Mouse (Mus musculus) liver, embryonic 11.5 days (tissue): Measurements from ENCODE around the gene Wwox. TPM values are rescaled to one million over a fixed set of nuclear protein-coding genes. Genes with fewer than 3 reads are reported as not detected.

ENCODE experiments used
- ATAC-seq: fragments of 200-750 bp; cut with Nextera tagmentation; replicated peaks from 2 replicates; pipeline ENCODE4 v1.8.0; 2017; ENCODE audit warnings: moderate number of reproducible peaks, mild to moderate bottlenecking, moderate TSS enrichment, moderate library complexity; ENCODE audit not compliant: low FRiP score
- DNase-seq: peaks from one replicate; pipeline ENCODE4 v3.0.0-alpha.2; 2017; ENCODE audit warnings: low spot score
- H3K27ac ChIP-seq: fragments of 300-500 bp; sonication (generic); 2 replicates; pipeline ENCODE4 v1.5.1; 2014; ENCODE audit warnings: mild to moderate bottlenecking, low read depth, low read length, control low read depth
- H3K27me3 ChIP-seq: fragments of 300-500 bp; sonication (generic); replicated peaks from 2 replicates; pipeline ENCODE4 v1.6.1; 2014; ENCODE audit warnings: low read length, mixed read lengths; ENCODE audit not compliant: control insufficient read depth, insufficient read depth
- H3K36me3 ChIP-seq: fragments of 300-500 bp; sonication (generic); 2 replicates; pipeline ENCODE4 v1.6.1; 2014; ENCODE audit warnings: mild to moderate bottlenecking, low read length, moderate library complexity, mixed read lengths; ENCODE audit not compliant: control insufficient read depth, insufficient read depth
- H3K4me1 ChIP-seq: fragments of 300-500 bp; sonication (generic); replicated peaks from 2 replicates; pipeline ENCODE4 v1.6.1; 2014; ENCODE audit warnings: low read length, mixed read lengths; ENCODE audit not compliant: control insufficient read depth, insufficient read depth
- H3K4me2 ChIP-seq: fragments of 300-500 bp; sonication (generic); 2 replicates; pipeline ENCODE4 v1.6.1; 2014; ENCODE audit warnings: mild to moderate bottlenecking, control low read depth, moderate library complexity
- H3K4me3 ChIP-seq: fragments of 300-500 bp; sonication (generic); 2 replicates; pipeline ENCODE4 v1.5.1; 2014; ENCODE audit warnings: low read depth, low read length, control low read depth
- H3K9ac ChIP-seq: fragments of 300-500 bp; sonication (generic); 2 replicates; pipeline ENCODE4 v1.6.1; 2014; ENCODE audit warnings: low read depth, low read length, control low read depth
- H3K9me3 ChIP-seq: fragments of 300-500 bp; sonication (generic); 2 replicates; pipeline ENCODE4 v1.6.1; 2016; ENCODE audit warnings: low read length, inconsistent platforms, mixed read lengths; ENCODE audit not compliant: control insufficient read depth
- WGBS: fragments of 180-500 bp; shearing (Covaris S2); extraction: QIAGEN DNeasy Blood & Tissue Kit; methylation state at CpG from one replicate; pipeline ENCODE4 v1.1.7; 2014; 5-methylcytosine and 5-hydroxymethylcytosine counted together
- polyA plus RNA-seq: library from polyadenylated mRNA; unstranded; fragments of >200 nt; fragmentation: Nextera tagmentation; extraction: Ambion mirVana; gene quantifications from 2 replicates; pipeline ENCODE4 v1.2.1, GENCODE M21; 2014

Gene Wwox
- polyA plus RNA-seq, 1 experiment from 2014 or later: 7.3 TPM

- Histone ChIP-seq H3K27ac (no peak overlapping the region), H3K4me3 (no peak overlapping the region), H3K9ac (no peak overlapping the region), H3K27me3 (no peaks in the 10 kb centered on the region), H3K4me2 (no peak overlapping the region), H3K9me3 (no peaks in the 10 kb centered on the region), H3K36me3 (no peaks in the 10 kb centered on the region), H3K4me1 (no peaks in the 10 kb centered on the region)
- ATAC-seq (no peak), DNase-seq (no peak)
- WGBS: 73% methylated on average over 15 of the region's 15 CpGs
Observed at GRCm38 (mm10) chr8:115019661-115020060, 580.2 kb downstream of the Wwox start.

GRCm38 (mm10) chr8:115021731-115022130 lies 582.3 kb downstream of the Wwox start:
- H3K4me1 ChIP-seq: no peaks in the 10 kb centered on the region
- no peaks in the 10 kb centered on the region for H3K27me3 ChIP-seq
- H3K4me3 ChIP-seq: no peak overlapping the region
- H3K27ac ChIP-seq: no peak overlapping the region
- ATAC-seq: no peak
- no peak overlapping the region for H3K9ac ChIP-seq
- DNase-seq: no peak
- no peak overlapping the region for H3K4me2 ChIP-seq
- no peaks in the 10 kb centered on the region for H3K9me3 ChIP-seq
- no peaks in the 10 kb centered on the region for H3K36me3 ChIP-seq
- 86% methylated on average over 8 of the region's 8 CpGs for WGBS

GRCm38 (mm10) chr8:115024062-115024461 lies 584.6 kb downstream of the Wwox start:
- no peaks in the 10 kb centered on the region for H3K4me1 ChIP-seq
- 79% methylated on average over 4 of the region's 4 CpGs for WGBS
- H3K9ac ChIP-seq: no peak overlapping the region
- DNase-seq (no peak), ATAC-seq (no peak)
- no peak overlapping the region for H3K4me2 ChIP-seq
- H3K27me3 ChIP-seq: no peaks in the 10 kb centered on the region
- H3K9me3 ChIP-seq: no peaks in the 10 kb centered on the region
- no peak overlapping the region for H3K27ac ChIP-seq
- H3K4me3 ChIP-seq: no peak overlapping the region
- H3K36me3 ChIP-seq: no peaks in the 10 kb centered on the region

- ATAC-seq (no peak), DNase-seq (no peak)
- H3K4me2 ChIP-seq: no peak overlapping the region
- no peaks in the 10 kb centered on the region for H3K9me3 ChIP-seq
- 83% methylated on average over 10 of the region's 10 CpGs for WGBS
- H3K27me3 ChIP-seq: no peaks in the 10 kb centered on the region
- H3K36me3 ChIP-seq: no peaks in the 10 kb centered on the region
- no peaks in the 10 kb centered on the region for H3K4me1 ChIP-seq
- no peak overlapping the region for H3K4me3 ChIP-seq
- no peak overlapping the region for H3K9ac ChIP-seq
- H3K27ac ChIP-seq: no peak overlapping the region
Observed at GRCm38 (mm10) chr8:115025390-115026098, 586.1 kb downstream of the Wwox start.

- Histone ChIP-seq H3K27ac (no peak overlapping the region), H3K4me2 (no peak overlapping the region), H3K9ac (no peak overlapping the region), H3K36me3 (no peaks in the 10 kb centered on the region), H3K4me3 (no peak overlapping the region), H3K4me1 (no peaks in the 10 kb centered on the region), H3K9me3 (no peaks in the 10 kb centered on the region), H3K27me3 (no peaks in the 10 kb centered on the region)
- no peak for DNase-seq
- 82% methylated on average over 7 of the region's 7 CpGs for WGBS
- ATAC-seq: no peak
Observed at GRCm38 (mm10) chr8:115026201-115026600, 586.7 kb downstream of the Wwox start.

- Histone ChIP-seq H3K27me3 (no peaks in the 10 kb centered on the region), H3K4me3 (no peak overlapping the region), H3K4me1 (no peaks in the 10 kb centered on the region), H3K36me3 (no peaks in the 10 kb centered on the region), H3K4me2 (no peak overlapping the region), H3K9ac (no peak overlapping the region), H3K9me3 (no peaks in the 10 kb centered on the region), H3K27ac (no peak overlapping the region)
- ATAC-seq (no peak), DNase-seq (no peak)
- WGBS: 75% methylated on average over 1 of the region's 1 CpGs
Observed at GRCm38 (mm10) chr8:115033194-115033593, 593.7 kb downstream of the Wwox start.

GRCm38 (mm10) chr8:115036016-115036415 lies 596.6 kb downstream of the Wwox start:
- no peak overlapping the region for H3K4me2 ChIP-seq
- H3K4me1 ChIP-seq: no peaks in the 10 kb centered on the region
- no peak for DNase-seq
- H3K9me3 ChIP-seq: no peaks in the 10 kb centered on the region
- ATAC-seq: no peak
- no peak overlapping the region for H3K9ac ChIP-seq
- H3K36me3 ChIP-seq: no peaks in the 10 kb centered on the region
- no peaks in the 10 kb centered on the region for H3K27me3 ChIP-seq
- WGBS: 78% methylated on average over 9 of the region's 9 CpGs
- no peak overlapping the region for H3K4me3 ChIP-seq
- no peak overlapping the region for H3K27ac ChIP-seq

GRCm38 (mm10) chr8:115038426-115038825 lies 599.0 kb downstream of the Wwox start:
- no peak overlapping the region for H3K27ac ChIP-seq
- WGBS: 42% methylated on average over 4 of the region's 4 CpGs
- DNase-seq (no peak), ATAC-seq (no peak)
- no peaks in the 10 kb centered on the region for H3K9me3 ChIP-seq
- H3K4me1 ChIP-seq: no peaks in the 10 kb centered on the region
- H3K36me3 ChIP-seq: no peaks in the 10 kb centered on the region
- no peak overlapping the region for H3K4me2 ChIP-seq
- H3K27me3 ChIP-seq: no peaks in the 10 kb centered on the region
- no peak overlapping the region for H3K4me3 ChIP-seq
- H3K9ac ChIP-seq: no peak overlapping the region

GRCm38 (mm10) chr8:115045746-115046145 lies 606.3 kb downstream of the Wwox start:
- H3K4me1 ChIP-seq: no peaks in the 10 kb centered on the region
- ATAC-seq (no peak), DNase-seq (no peak)
- 72% methylated on average over 7 of the region's 7 CpGs for WGBS
- no peak overlapping the region for H3K4me2 ChIP-seq
- no peak overlapping the region for H3K27ac ChIP-seq
- no peaks in the 10 kb centered on the region for H3K36me3 ChIP-seq
- H3K4me3 ChIP-seq: no peak overlapping the region
- no peaks in the 10 kb centered on the region for H3K27me3 ChIP-seq
- H3K9ac ChIP-seq: no peak overlapping the region
- H3K9me3 ChIP-seq: no peaks in the 10 kb centered on the region
